Mouse (Mus musculus) T-cell, adult 2 months (primary cell): Measurements from ENCODE around the gene Gtsf2.
"Not testable (repeated sequence)": the region's sequence is repeated elsewhere in the genome, so short reads cannot be mapped to it uniquely, and the experiment has no call there.

Source experiments
- DNase-seq: peaks from one replicate; pipeline ENCODE4 v3.0.0; 2022; ENCODE audit warnings: low spot score

Gtsf2 gene

GRCm38 (mm10) chr15:103448369-103448768 lies at the start of gene Gtsf2:
TSS of gene Gtsf2 (minus strand) at chr15:103448469.
- DNase-seq: no peak

DNA sequence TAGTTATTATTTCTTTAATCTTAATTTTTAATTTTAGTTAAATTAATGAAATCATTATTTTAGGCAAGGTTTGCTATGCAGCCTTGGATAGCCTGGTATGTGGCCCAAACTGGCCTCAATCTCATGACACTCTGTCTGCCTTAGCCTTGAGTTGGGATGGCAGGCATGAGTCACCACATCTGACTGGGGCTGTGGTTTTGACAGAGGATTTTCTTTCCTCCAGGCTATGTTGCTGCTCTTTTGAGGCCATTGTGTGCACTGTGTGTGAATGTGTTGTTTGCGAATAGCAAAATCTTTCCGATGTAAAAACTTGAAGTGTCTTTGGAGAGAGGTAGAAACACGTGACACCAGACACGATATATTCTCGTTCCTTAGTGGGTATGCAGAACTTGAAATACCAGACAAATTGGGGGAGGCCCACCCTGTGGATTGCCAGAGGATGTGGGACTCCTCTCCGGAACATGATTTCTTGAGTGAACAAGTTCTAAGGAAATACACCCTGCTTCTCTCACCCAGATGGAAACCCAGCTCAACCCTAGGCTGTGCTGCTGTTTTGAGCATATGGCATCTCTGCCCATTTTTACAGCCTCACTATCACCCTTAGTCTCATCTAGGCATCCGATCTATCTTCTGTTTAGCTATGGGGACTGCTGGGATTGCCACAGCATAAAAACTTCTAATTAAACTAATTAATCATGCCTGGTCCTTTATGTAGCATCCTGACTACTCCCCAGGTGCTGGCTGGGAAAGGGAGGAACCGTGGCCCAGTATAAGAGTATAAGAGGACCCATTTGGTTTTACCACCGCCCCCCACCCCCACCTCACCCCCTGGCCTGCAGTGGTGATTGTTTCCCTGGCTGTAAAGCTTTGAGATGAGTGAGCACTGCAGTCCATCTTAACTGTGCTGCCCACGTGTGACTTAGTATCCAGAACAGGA lies 48.2 kb upstream of the Gtsf2 start:
- DNase-seq: no peak

DNA sequence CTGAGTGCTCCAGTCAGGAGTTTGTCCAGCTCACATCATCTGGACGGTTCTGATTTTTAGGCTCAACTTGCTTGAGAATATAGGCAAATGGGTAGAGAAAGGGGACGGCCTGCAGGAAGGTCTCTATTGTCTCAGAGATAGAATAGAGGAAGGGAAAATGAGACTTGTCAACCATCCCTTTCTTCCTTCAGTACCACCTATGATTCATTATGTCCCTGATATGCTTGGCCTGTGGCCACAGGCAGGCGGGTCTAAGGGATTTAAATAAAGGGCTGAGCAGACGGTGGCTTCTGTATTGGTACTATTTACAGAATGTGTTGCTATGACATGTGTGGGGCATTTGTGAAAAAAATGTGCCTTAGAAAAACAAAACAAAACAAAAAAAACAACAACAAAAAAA lies 40.1 kb upstream of the Gtsf2 start:
- DNase-seq: no peak

DNA sequence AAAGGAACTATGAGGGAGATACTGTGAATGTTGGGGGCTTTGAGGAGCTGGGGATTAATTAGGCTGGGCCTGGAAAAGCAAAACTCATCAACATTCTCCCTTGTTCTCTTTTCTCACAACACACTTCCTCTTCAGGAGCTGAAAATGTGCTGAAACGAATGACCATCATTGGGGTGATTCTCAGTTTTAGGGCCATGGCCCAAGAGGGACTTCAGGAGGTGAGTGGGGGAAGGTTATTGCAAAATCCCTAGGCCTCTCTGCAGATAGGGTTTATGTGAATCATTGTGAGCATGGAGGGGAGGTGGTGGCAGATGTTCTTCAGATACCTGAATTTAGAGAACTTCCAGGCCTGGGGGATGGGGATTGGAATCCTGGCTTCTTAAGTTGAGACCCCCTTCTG lies 38.4 kb upstream of the Gtsf2 start:
- no peak for DNase-seq

DNA sequence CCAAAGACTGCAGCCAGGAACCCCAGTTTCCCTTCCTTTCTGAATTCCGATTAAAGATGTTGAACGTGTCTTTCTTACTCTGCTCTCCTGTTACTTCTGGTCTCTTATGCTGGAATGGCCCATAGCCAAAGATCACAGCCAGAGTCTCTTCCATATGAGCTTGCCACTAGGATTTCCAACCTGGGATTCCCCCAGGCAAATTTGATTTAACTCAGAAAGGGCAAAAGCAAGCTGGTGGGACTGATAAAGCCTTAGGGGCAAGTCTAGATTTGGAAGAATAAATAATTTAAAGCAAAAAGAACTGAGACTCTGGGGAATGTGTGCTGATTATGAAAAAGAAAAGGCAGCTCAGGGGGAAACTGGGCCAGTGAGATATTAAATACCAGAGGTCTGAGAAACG lies 36.8 kb upstream of the Gtsf2 start:
- DNase-seq: no peak

DNA sequence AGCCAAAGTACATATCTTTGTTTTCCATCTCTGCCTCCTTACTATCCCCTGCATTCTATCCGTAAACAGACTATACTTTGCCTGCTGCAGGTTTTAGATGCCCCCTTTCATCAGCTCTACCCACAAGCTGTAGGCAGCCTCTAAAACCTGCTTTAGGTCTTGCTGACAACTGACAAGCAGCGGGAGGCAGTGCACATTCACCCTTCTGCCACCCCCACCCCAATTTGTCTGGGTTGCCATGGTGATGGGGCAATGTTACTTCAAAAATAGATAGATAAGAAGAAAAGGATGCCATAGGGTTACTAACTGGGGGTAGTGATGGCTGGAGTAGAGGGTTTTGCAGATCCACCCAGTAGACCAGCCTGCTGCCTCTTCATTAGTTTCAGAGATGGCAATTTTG lies 36.2 kb upstream of the Gtsf2 start:
- DNase-seq: no peak

DNA sequence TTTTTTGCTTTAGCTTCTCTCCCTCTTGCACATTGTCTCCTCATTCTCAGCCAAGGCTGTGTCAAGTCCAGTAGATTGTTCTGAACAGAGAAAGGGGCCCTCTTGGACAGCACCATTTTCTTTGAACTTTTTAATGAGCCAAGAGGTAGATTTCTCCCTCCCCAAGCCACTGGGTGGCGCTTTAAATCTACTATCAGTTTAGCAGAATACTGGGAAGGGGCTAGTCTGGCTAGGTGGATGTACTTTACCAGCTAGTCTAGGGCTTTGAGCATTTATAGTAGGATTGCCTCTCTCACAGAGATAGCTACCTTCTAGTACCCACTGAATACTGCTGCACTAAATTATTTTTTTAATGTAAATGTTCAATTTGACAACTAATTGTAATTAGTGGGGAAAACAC lies 34.2 kb upstream of the Gtsf2 start:
- no peak for DNase-seq

DNA sequence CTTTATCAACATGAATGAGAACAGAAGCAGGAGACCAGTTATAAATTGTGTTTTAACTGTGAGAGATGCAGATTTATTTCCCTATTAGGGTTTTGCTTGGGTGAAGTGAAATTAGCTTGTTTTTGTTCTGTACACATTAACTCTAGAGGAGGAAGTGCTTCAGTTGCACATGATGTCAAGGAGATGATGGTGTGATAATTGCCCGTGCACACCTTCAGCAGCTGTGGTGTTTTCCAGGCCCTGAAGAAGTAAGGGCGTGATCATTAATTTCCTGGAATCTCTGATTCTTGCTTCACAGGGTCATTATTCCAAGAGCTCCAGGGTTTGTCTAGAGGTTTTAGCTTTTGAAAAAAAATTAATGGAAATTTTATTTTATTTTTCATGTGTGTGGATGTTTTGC lies 31.9 kb upstream of the Gtsf2 start:
- no peak for DNase-seq

DNA sequence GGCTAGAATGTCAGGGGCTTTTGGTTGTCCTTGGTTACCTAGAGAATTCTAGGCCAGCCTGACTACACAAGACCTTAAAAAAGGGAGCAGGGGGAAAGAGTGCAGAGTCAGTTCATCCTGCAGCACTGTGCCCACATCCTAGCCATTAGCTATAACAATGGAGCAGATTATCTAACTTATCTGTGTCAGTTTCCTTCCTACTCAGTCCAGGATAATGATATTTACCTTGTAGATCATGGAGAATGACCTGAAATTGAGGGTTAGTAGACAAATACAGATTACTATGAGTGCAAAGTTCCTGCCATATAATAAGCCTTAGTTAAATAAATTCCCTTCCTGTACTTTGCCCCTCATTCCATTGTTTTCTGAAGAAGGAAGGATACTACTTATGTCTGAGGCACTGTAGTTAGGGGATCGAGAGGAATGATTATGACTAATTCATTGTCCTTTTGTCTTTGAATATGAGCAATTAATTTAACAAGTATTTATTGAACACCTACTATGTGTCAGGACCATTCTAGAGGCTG lies 30.9 kb upstream of the Gtsf2 start:
- no peak for DNase-seq

DNA sequence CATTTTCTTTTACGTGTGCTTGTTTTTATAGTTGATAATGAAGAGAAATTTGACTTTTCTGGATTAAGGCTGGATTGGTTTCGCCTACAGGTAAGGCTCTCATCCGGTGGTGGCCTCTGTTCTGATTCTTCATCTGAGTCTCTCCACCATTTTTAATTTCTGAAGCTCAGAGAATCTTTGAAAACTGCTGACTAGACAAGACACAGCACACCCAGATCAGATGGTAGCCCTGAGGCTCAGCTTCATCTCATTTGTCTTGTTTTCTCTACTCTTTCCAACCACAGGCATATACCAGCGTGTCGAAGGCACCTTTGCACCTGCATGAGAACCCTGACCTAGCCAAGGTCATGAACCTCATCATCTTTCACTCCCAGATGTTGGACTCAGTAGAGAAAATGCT lies 25.5 kb upstream of the Gtsf2 start:
- no peak for DNase-seq

- DNase-seq: no peak
Measured at GRCm38 (mm10) chr15:103473182-103473581, 24.9 kb upstream of the Gtsf2 start.

- DNase-seq: no peak
Measured at GRCm38 (mm10) chr15:103472265-103472664, 24.0 kb upstream of the Gtsf2 start.

DNA sequence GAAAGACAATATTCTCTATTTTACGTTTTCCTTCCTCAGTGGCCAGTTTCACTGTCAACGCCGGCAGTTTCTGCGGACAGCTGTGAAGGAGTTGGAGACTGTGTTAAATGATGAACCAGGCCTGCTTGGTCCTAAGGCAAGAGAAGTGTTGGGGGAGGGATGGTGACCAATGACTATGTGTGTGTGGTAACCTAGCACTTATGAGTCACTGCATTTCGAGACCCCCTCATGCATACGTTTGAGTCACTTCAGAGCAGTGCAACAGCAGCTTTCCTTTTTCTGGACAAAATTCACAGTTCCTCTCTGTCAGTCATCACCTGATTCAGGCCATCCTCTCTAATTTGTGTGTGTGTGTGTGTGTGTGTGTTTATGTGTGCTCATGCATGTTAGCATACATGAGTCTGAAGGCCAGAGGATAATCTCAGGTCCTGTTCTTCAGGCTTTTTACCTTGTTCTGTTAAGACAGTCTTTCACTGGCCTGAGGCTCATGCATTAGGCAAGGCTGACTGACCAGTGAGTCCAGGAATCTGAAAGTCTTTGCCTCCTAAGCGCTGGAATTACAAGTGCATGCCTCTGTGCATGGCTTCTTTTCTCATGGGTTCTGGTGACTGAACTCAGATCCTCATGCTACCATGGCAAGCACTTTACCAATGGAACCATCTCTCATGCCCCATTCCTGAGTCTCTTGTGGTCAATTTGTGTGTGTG lies 23.4 kb upstream of the Gtsf2 start:
- DNase-seq: no peak

- no peak for DNase-seq
Measured at GRCm38 (mm10) chr15:103462539-103463261, 14.4 kb upstream of the Gtsf2 start.

DNA sequence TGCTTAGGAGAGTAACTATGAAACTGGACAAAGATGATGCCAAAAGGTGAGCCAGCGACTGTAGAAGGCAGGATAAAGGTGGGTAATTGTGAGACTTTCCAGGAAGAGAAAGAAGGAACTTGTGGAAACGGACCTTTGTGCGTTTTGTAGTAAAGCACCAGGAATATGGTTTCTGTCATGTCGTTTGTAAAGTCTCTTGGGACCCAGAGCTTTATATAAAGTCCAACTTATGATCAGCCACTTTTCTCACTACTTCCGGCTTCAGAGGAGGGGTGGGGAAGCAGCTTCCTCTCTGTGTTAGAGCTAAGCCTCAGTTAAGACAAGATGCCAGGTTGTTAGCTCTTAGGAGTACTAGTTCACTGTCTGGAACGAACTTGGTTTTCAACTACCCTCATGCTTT lies 6.2 kb upstream of the Gtsf2 start:
- DNase-seq: peak; percentile 5

- DNase-seq: peak; percentile 89
Measured at GRCm38 (mm10) chr15:103453551-103454218, 5.4 kb upstream of the Gtsf2 start, which contains the start of gene Nckap1l. TSS of gene Nckap1l (plus strand) at chr15:103453794.

DNA sequence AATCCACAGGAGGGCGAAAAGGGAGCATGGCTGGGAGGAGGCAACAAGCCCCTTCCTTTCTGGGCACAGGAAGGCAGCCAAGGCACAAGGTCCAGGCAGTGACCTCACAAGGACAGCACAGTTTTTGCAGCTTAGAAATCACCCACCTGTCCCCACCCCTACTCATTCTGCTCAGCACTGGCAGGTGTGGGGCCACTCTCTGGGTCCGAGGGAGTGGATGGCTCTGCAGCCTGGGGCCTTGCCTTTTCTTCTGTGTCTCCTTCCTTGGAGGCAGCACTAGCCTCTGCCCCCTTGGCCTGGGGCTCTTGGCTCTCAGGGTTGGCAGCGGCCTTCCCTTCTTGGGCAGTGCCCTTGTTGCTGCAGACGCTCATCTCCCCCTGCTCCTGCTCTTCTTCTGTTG lies 2.3 kb downstream of the Gtsf2 start:
- DNase-seq: not testable (repeated sequence)

DNA sequence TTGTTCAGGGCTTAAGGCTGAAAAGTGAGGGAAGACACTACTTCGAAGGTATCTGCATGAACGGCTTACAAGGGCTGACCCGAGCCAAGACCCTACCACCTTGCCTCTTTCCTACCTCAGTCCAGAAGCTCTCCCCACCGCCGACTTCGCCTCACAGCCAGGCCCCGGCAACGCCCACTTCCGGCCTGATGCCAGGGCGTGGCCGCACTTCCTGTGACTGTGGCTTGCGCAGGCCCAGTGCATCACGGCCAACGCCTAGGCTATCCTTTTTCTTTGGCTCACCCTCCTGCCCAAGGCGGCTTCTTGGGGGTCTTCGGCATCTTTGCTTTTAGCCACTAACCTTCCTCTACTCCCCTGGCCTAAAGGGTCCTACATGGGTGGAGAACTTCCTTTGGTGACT lies 18.0 kb downstream of the Gtsf2 start, which contains the start of gene Gtsf1:
Gene Gtsf1, minus strand, starts transcription at position 230 of the 400 bp plus-strand sequence.
- DNase-seq: no peak

DNA sequence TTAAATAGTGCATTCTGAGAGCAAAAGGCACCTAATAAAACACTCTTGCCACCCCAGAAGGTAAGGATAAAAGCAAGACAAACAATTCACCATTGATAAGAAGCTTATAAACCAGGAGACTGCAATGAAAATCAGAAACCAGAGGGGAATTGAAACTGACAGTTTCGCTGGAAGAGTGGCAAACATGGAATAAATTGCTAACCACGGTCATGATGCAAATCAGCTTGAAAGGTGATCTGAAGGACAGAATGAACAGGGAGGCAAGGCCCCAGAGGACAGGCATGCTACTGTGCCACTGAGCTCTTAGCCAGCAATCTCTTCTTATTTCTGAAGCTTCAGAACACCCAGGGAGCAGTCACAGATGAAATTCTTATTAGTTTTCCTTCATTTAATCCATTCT lies 21.3 kb downstream of the Gtsf2 start:
- no peak for DNase-seq

DNA sequence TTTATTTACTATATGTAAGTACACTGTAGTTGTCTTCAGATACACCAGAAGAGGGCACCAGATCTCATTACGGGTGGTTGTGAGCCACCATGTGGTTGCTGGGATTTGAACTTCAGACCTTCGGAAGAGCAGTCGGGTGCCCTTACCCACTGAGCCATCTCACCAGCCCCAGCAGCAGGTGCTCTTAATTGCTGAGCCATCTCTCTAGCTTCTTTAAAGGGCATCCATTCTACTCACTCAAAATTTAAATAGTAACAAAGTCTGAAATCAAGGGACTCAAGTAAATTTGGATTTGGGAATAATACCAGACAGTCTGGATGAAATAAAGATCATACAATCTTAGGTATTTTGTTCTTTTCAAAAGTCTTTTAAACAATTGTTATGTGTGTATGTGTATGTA lies 42.7 kb downstream of the Gtsf2 start:
- not testable (repeated sequence) for DNase-seq

- no peak for DNase-seq
Measured at GRCm38 (mm10) chr15:103401361-103401760, 46.9 kb downstream of the Gtsf2 start.

DNA sequence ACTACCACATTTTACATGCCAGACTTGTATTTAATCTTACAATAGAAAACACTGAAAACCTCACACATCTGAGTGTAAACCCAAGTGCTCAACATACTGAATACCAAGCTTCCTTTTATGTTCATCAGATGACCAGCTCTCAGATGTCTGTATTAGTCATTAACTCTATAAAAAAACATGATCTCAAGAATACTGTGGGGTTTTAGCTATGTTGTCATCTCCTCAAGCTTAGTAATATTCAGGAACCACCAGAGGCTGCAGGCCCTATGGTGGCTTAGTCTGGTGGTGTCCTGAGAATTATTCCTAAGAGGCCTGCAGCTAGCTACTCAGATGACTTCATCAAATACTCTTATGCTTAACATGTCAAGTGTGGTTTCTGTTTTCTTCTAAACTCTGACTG lies 54.7 kb downstream of the Gtsf2 start:
- no peak for DNase-seq
